Mouse (Mus musculus) cerebellum, postnatal 14 days (tissue): ENCODE results near the gene Ctu2.

Source experiments
- DNase-seq, 2 experiments: peaks; one replicate each; pipeline ENCODE4 v3.0.0; 2021; ENCODE audit warnings: mixed read lengths in 2 of 2

Ctu2 gene

DNA sequence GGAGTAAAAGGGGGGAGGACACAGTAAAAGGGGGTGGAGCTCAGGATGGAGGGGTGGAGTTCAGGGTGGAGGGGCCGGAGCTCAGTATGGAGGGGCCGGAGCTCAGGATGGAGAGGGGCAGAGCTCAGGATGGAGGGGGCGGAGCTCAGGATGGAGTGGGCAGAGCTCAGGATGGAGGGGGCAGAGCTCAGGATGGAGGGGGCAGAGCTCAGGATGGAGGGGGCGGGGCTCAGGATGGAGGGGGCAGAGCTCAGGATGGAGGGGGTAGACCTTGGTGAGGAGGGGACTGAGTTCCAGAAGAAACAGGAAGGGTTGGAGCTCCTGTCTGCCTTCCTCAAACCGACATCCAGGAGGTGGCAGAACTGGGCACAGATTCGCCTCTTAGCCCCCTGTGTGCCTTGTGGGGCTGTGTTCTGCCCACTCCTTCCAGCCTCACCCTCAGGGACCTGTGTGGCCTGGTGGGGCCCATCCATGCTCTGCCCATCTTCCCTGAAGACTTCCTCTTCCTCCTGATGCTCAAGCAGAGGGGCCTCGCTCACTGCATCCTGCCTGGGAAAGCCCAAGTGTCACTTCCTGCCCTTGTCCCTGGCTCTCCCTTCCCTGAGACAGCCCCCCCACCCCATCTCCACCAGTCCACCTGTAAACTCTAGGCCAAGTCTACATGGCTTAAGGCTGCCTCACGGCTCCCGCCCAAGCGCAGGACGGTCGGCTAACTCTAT is 21.2 kb downstream of the Ctu2 start:
- no peak for DNase-seq

DNA sequence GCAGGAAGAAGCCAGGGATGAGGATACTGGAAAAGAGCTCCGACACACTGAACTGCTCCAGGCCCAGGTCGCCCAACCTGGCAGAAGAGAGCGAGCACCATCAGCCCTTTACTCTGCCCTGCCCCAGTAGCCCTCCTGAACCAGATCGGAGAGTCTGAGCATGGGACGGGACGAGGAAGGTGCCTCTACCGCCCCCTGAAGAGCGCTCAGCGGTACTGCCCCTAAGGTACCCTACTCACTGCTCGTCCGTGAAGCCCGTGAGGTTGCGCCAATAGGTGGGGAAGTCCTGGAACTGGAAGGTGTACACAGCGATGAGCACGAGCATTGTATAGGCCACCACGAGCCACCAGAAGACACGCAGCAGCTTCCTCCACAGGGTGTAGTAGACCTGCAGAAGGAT is 22.0 kb downstream of the Ctu2 start:
- peak in 1 of 2 experiments; percentile 47 for DNase-seq

DNA sequence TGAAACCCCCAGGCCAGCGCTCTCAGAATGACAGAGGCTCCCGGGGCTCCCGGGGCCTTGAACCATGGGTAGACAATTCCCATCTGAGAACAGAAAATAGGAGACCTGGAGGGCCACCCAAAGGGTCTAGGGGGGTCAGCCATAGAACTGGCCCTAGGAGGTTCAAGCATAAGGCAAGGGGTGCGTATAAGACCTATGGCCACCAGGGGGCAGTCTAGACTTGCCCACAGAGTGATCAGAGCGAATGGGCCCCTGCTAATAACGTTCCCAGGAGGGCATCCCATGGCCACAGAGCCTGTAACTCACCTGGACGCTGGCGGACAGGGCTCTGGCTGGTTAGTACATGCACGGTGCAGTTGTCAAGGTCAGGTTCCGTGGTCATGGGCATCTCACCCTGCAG is 24.9 kb downstream of the Ctu2 start:
- DNase-seq, result peak; percentile 88 to 89

DNA sequence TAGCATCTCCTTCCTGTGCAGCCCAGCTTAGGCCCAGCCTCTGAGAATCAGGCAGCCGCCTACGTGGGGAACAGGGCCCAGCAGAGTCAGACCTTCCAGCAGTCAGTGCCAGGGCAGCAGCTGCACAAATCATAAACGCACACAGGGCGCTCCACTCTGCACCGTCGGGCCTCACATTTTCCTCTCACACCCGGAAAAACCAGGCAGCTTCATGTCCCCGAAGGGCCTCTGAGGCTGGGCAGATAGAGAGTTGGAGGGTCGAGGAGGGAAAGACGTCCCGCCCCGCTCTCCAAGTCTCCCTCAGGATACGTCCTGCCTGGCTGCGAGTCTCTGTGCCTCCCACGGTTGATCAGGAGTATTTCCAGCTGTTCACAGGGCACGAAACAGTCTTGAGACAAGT is 35.6 kb downstream of the Ctu2 start:
- no peak for DNase-seq

DNA sequence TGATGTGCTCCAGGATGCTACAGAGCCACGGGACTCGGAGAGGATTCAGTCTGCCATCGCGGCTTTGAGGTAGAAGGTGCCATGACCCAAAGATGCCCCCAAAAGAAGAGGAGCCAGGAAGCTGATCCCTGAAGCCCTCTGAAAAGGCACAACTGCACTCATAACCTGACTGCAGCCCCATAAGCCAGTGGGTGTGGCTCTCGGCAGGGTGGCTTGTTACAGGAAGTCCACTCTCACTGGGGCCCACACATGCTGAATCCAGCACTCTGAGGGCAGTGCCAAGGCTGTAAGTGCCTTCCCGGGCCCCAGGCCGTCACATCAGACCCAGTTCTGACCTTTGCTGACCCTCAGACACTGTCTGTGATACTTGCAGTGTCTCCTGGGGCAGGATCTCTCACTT is 36.4 kb downstream of the Ctu2 start:
- DNase-seq, result no peak

DNA sequence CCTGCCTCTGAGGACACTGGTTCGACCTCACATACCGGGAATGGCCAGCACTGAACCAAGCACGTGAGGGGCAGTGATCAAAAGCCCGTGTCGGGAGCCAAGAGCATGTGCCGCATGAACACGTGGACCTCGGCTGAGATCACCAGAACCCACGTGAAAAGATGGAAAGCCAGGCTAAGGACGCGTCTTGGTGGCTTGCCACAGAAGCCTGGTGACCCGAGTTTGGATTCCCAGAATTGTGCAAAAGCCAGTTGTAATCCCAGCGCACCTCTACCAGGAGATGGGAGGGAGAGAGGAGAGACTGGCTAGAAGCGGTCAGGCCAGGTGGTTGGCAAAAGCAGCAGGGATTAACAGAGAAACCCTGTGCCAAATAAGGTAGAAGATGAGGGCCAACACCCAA is 39.8 kb downstream of the Ctu2 start:
- no peak for DNase-seq

DNA sequence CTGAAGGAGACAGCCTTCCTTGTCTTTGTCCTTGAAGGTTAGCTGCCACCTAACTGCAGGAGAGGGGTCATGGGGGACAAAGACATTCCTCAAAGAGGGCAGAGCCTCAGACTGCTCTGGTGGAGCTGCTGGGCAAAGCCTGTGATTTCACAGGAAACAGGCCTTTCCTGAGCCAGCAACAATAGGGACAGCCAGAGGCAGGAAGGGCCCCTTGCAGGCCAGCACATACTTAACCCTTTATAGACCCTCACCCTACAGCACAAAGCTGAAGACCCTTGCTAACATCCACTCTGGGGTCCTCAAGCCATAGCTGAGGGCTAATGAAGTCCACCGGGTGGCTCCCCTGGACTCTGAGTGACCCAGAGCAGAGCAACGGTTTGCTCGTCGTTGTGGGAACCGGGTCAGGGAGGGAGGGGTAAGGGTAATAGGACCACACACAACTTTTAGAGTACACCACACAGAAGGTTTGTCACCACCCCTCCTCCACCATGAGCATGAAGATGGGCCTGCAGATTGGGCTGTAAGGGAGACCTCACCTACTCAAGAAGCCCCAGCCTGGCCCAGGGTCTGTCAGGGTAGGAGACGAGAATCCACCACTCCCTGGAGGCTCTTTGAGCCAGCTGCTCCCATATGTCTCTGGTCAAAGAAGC is 41.7 kb downstream of the Ctu2 start:
- DNase-seq, result no peak

DNA sequence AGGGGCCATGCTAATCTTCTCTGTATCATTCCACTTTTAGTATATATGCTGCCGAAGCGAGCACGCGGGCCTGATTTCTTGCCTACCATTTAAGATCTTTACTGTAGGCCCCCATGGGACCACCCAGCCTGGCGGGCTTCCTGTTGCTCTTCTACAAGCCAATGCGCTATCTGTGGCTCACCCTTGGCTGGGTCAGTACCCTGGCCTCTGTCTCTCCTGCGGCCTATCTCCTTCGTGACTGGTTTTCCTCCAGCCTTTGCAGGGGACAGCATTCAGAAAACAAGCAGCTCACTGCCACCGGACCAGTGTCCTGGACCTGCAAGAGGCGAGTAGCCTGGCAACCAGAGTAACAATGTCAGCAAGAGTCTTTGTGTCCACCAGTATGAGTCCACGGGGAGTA is 44.7 kb downstream of the Ctu2 start:
- no peak for DNase-seq

DNA sequence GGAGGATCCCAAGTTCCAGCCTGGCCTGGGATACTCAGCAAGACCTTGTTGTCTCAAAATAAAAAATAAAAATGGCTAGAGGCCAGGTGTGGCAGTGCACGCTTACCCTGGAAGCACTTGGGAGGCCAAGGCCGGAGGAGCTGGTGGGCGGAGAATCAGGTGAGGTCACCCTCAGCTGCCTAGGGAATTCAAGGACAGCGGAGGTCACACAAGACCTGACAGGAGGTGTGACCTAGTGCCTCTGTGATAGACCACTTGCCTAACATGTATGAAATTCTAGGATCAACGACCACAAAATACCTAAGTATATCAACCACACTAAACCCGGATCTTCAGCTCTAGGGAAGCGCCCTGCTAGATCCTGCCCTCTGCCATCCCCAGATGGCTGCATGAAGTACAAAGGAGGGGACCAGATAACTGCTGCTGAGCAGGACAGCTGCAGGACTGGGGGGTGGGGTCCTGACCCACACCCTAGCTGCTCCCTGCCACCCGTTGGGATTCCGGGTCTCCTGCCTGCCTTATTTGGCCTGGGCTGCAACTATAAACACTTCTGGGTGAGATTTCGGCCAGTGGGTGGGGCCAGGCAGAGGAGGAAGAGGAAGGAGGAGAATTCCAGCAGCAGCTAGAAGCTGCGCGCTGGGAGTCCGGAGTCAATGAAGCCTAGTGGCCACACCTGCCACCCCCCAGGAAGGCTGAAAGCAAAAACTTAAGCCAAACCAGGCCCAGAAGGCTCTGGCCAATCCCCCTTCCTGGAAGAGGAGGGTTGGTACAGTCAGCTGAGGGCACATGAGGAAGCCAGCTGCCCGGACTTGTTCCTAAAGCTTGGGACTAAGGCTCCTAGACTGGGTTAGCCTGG is 47.1 kb downstream of the Ctu2 start:
- DNase-seq, result peak in 1 of 2 experiments; percentile 20

DNA sequence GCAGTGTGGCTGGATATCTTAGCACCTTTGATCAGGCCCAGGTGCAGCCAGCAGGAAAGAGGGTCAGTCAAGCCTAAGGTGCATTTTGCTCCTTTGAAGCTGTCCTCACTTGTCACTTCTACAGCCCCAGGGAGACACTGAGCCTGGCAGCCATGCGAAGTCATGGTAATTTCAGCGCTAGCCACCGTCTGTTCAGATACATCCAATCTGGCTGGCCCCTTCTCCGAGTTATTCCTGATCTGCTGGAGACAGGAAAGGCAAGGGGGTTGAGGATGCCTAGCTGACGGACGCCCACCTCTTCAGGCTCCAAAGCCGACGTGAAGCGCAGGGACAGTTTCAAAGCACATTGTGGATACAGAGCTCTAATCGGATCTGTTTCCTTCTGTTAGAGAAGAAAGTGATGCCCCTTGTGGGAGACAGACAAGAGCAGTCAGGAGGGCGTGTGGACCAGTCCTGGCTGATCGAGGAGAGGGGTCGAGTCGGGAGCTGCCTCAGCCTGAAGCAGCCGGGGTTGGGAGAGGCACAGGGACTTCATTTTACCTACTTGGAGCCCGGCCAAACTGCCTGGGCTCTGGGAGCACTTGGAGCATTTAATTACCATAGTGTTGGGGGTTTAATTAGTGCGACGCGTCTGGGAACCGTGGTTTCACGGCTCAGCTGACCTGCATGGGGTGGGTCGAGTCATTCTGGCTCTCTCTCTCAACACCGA is 47.9 kb downstream of the Ctu2 start:
- DNase-seq, result peak; percentile 75 to 76

DNA sequence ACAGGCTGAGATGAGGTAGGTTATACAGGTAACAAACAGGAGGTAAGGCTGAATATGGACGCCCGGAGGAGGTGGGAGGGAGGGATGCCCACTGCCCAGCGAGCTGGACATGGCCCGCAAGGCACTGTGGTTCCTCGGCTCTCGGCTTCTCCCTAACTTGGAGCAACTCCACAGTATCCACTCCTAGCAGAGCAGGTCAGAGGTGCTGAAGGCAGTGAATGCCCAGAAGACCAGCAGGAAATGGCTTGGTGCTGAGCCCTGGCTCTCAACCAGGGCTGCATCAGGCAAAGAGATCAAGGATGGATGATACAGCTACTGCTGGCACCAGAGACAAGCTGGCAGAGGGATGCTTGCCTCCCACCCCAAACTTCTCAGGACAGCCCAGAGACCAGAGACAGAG is 48.6 kb downstream of the Ctu2 start:
- peak; percentile 37 to 44 for DNase-seq

DNA sequence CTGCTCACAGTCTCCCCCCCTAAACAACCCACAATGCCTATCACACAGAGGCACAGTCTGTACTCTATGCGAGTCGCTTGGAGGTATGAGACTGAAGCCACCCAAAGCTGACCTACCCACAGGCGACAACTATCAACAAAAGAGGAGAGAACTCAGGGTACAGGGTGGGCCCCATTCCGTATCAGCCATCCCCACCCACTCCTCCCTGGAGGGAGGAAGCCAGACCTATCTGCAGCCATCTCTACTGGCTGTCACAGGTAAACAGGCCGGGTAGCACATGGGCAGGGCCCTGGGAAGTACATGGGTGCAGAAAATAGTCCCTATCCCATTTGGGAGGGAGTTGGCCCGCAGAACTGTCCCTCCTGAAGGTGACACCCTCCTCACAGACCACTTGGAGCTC is 49.1 kb downstream of the Ctu2 start:
- no peak for DNase-seq

DNA sequence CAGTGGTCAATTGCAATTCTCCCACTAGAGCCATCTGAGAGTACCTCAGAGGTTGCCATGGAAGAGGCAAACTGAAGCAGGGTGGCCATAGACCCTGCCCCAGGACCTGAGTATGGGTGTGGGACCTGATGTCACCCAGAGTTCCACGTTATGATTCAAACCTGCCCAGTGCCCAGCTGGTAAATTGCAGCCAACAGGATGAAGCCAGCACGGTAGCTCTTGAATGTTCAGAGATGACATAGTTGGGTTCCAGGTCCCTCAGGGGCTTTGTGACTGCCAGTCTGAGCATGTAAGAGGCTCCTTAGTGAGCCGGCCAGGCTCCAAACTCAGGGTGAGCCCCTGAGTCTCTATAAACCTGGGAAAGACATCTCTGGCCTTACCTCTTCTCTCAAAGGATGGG is 50.1 kb downstream of the Ctu2 start:
- no peak for DNase-seq

DNA sequence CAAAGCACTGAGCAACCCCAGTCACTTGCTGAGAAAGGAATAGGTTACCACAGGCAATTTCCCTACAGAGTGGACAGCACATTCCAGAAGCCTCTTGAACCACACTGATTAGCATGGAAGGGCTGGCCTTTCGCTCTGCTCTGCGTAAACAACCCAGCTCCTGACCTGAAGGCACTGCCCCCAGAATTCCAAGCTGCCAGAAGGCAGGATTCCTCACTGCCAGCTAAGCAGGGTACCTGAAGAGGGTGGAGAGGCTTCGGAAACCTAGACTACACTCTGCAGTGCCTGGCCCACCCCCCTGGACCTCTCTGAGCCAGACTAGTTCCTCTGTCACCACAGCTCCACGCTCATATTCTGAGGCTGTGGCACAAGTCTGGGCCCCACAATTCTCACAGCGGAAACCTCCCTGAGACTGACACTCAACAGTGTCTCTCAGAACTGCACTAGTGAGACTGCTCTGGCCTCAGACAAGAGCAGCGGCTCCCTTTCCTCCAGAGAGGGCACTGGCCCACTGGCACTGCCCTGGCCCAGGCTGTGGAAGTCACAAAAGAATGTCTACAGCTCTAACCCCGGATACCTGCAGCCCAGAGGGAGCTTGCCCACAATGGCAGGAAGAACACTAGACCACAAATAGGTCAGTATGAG is 50.7 kb downstream of the Ctu2 start:
- DNase-seq, result no peak

DNA sequence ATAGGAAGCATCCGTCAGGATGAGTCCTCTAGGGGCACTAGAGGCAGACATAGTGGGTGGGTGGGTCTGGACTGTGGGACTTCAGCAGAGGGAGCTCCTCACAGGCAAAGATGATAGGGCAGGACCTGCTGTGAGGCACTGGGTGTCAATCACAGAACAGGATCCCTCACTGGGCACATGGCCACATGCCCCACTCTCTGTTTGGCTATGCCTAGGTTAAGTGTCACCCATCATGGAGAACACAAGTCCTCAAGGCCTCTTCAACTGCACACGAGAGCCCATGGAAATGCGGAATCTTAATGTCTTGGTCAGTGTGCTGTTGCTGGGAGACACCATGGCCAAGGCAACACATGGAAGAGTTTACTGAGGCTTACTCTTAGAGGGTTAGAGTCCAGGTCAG is 52.0 kb downstream of the Ctu2 start:
- DNase-seq, result no peak

DNA sequence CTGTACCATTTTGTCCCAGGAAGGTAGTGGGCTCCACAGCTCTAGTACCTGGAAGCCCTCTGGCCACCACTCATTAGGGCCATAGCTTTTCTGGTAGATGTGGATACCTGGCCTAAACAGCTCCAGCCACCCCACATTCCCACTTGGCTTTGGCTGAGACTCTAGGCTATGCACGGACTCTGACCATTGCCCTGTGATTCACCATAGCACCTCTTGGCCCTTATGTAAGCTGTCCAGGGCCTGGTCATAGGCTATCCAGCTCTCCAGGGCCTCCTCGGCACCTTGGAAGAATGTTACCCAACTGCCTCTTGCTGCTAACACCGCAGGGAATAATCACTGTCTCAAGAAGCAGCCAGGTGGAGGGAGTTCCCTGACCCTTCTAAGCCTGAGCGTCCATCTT is 53.2 kb downstream of the Ctu2 start:
- no peak for DNase-seq

DNA sequence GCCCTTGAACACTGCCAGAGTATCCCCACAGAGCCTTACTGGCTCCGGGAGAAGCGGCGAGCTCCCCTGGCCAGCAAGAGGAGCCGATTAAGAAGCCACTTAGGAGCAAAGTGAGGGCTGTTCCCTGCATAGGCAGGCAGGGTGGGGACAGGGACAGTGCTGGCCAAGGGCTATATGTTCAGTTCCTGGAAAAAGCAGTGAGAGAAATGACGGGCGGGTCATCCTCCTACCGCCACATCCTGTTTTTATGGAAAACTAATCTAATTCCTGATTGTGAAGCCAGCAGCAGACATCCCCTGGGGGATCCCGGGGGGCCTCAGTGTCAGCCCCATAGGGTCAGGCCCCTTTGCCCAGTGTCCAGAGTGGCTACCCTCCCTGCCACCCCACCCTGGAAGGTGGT is 55.4 kb downstream of the Ctu2 start:
- no peak for DNase-seq
